Mouse (Mus musculus) bone marrow macrophage, adult 2 months (primary cell): Measurements from ENCODE around the gene B830017H08Rik.

Experiments
- CTCF ChIP-seq: IDR thresholded peaks from 2 replicates; pipeline ENCODE4 v1.5.1; 2012; ENCODE audit warnings: low read depth, mild to moderate bottlenecking, low read length, moderate library complexity
- POLR2A ChIP-seq: IDR thresholded peaks from 2 replicates; pipeline ENCODE4 v1.6.1; 2012; ENCODE audit warnings: mild to moderate bottlenecking, low read depth, low read length, borderline replicate concordance

DNA sequence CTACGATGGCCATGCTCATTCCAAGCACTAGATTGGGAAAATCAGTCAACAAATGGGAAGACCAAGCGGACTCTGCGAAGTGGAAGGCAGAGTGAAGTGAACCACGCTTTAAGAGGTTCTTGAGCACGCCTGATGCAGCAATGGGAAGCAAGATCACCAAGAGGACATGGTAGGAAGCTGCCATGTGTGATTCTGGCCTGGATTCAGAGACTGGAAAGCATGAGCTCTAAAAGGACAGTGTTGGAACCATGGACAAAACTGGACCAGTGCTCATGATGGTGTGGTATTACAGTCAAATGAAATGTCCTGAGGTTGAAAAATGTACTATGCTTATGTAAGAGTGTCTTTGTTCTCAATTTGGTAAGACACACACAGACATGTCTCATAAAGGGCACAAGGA, 18.4 kb downstream of the B830017H08Rik start:
- no peak for TF ChIP-seq POLR2A
- TF ChIP-seq CTCF, result no peak
